Mouse (Mus musculus): Measurements from ENCODE around the gene Arpc3.

Arpc3 gene

GRCm38 (mm10) chr5:122400628-122401302 lies 9.1 kb downstream of the Arpc3 start:
- 35% methylated on average over 18 of the region's 18 CpGs for WGBS

- 21% methylated on average over 8 of the region's 8 CpGs for WGBS
Measured at GRCm38 (mm10) chr5:122401303-122401640, 9.6 kb downstream of the Arpc3 start.

- WGBS = 51% methylated on average over 13 of the region's 13 CpGs
Measured at GRCm38 (mm10) chr5:122402160-122402559, 10.5 kb downstream of the Arpc3 start.

- WGBS = 41% methylated on average over 5 of the region's 5 CpGs
Measured at GRCm38 (mm10) chr5:122402772-122403171, 11.1 kb downstream of the Arpc3 start.

- WGBS = 92% methylated on average over 12 of the region's 12 CpGs
Measured at GRCm38 (mm10) chr5:122403362-122403761, 11.7 kb downstream of the Arpc3 start.

- WGBS = 83% methylated on average over 10 of the region's 10 CpGs
Measured at GRCm38 (mm10) chr5:122405537-122405936, 13.9 kb downstream of the Arpc3 start.

- WGBS = 89% methylated on average over 19 of the region's 19 CpGs
Measured at GRCm38 (mm10) chr5:122409692-122410645, 18.3 kb downstream of the Arpc3 start.

- 85% methylated on average over 5 of the region's 5 CpGs for WGBS
Measured at GRCm38 (mm10) chr5:122411892-122412291, 20.2 kb downstream of the Arpc3 start.

- 54% methylated on average over 6 of the region's 6 CpGs for WGBS
Measured at GRCm38 (mm10) chr5:122412826-122413225, 21.1 kb downstream of the Arpc3 start.

GRCm38 (mm10) chr5:122414351-122414750 lies 22.7 kb downstream of the Arpc3 start:
- 77% methylated on average over 5 of the region's 5 CpGs for WGBS

- 87% methylated on average over 12 of the region's 12 CpGs for WGBS
Measured at GRCm38 (mm10) chr5:122415465-122415864, 23.8 kb downstream of the Arpc3 start.

- WGBS = 60% methylated on average over 4 of the region's 4 CpGs
Measured at GRCm38 (mm10) chr5:122420676-122421075, 29.0 kb downstream of the Arpc3 start.

- 17% methylated on average over 17 of the region's 17 CpGs for WGBS
Measured at GRCm38 (mm10) chr5:122421271-122422068, 29.8 kb downstream of the Arpc3 start, which contains the start of gene Anapc7. Anapc7 (plus strand) TSS chr5:122421693.

GRCm38 (mm10) chr5:122422071-122422964 lies 30.6 kb downstream of the Arpc3 start:
- under 1% methylated on average over 71 of the region's 73 CpGs for WGBS

GRCm38 (mm10) chr5:122423083-122423482 lies 31.4 kb downstream of the Arpc3 start:
- WGBS = 20% methylated on average over 15 of the region's 15 CpGs

GRCm38 (mm10) chr5:122425550-122425949 lies 33.9 kb downstream of the Arpc3 start:
- WGBS = 58% methylated on average over 2 of the region's 2 CpGs

- WGBS = 94% methylated on average over 4 of the region's 4 CpGs
Measured at GRCm38 (mm10) chr5:122430036-122430775, 38.5 kb downstream of the Arpc3 start.

- WGBS = 73% methylated on average over 8 of the region's 8 CpGs
Measured at GRCm38 (mm10) chr5:122431221-122431620, 39.5 kb downstream of the Arpc3 start.

- 78% methylated on average over 4 of the region's 4 CpGs for WGBS
Measured at GRCm38 (mm10) chr5:122434541-122434940, 42.9 kb downstream of the Arpc3 start.

- 72% methylated on average over 19 of the region's 19 CpGs for WGBS
Measured at GRCm38 (mm10) chr5:122439400-122440094, 47.9 kb downstream of the Arpc3 start.

Data from cerebral cortex, adult 2 months (tissue).